ENCODE assay signal across 8 mouse cellular contexts in genomic region chr4:48029652-48030051, GRCm38 (mm10). TPM values are rescaled to one million over a fixed set of nuclear protein-coding genes. Genes with fewer than 3 reads are reported as not detected.
DNase-seq lines count a peak whose midpoint lies in the region; ATAC-seq lines count a peak whose summit lies in the region.

No protein-coding gene starts in this region.

- ATAC-seq in activated CD4-positive, CD25-positive, alpha-beta regulatory T cell, adult 4 months = peak; percentile 62
- ATAC-seq in megakaryocyte progenitor cell, adult 5-6 weeks (replicated peaks; ENCODE audit: poor library complexity) = peak; percentile 50; the same call in 1 of the 2 replicates

- intact Hi-C loops in left cerebral cortex, postnatal 4 days (cut with DNase I) = no loop called here
- intact Hi-C loops in left cerebral cortex, postnatal 36 days (cut with DNase I) = no loop called here

- peak; percentile 51 for DNase-seq in adrenal gland, postnatal 10 days
- no peak for DNase-seq in adrenal gland, adult 2 months
- peak; percentile 18 for DNase-seq in left cerebral cortex, postnatal 4 days
- DNase-seq in left cerebral cortex, postnatal 36 days (ENCODE audit: low spot score in 2 of 2) = no peak
- no peak for DNase-seq in layer of hippocampus, adult 8-10 months (ENCODE audit: low spot score in 2 of 2)
- DNase-seq in urinary bladder, postnatal 4 days (ENCODE audit: low spot score in 2 of 2) = no peak

RNA-seq across cellular contexts. Expression of gene Nr4a3, which starts 15.3 kb away (rescaled TPM):
- 10 to 100 TPM; 28.0 to 54.2 TPM for total RNA-seq in adrenal gland, postnatal 10 days (2021)
- total RNA-seq in adrenal gland, adult 2 months (2021) = 100 to 1,000 TPM in 1 of 2 experiments, 10 to 100 TPM in 1; 45.6 to 171 TPM
- polyA plus RNA-seq in adrenal gland, adult 2 months (2012; rRNA removed) = 108 and 138 TPM in 2 replicates
- total RNA-seq in left cerebral cortex, postnatal 4 days (2021) = 10 to 100 TPM; 40.2 to 46.8 TPM
- 10 to 100 TPM; 21.5 to 25.1 TPM for total RNA-seq in left cerebral cortex, postnatal 36 days (2021)
- 1 to 10 TPM; 2.0 to 3.5 TPM for polyA plus RNA-seq in activated CD4-positive, CD25-positive, alpha-beta regulatory T cell, adult 4 months (2017; shearing (Covaris generic))
- total RNA-seq in megakaryocyte progenitor cell, adult 5-6 weeks (2015) = 0.59 and 0.88 TPM in 2 replicates
- 0.20 and 2.5 TPM in 2 replicates for total RNA-seq in megakaryocyte progenitor cell, adult 5-6 weeks (2017)
- total RNA-seq in layer of hippocampus, adult 8-10 months (2022) = 10 to 100 TPM; 49.2 to 68.0 (median 60.0) TPM

Comparison
In these comparisons a context has a peak if more than half of its experiments do, and no peak if none do; other contexts are left out.
1. DNase-seq: peak in adrenal gland, postnatal 10 days (single experiment) and left cerebral cortex, postnatal 4 days (single experiment); none in adrenal gland, adult 2 months (single experiment), left cerebral cortex, postnatal 36 days (0 of 2), layer of hippocampus, adult 8-10 months (0 of 2) and urinary bladder, postnatal 4 days (0 of 2).
2. RNA of gene Nr4a3, which starts 15.3 kb away (total RNA-seq): 45.6 to 171 TPM in adrenal gland, adult 2 months, 49.2 to 68.0 TPM in layer of hippocampus, adult 8-10 months, 28.0 to 54.2 TPM in adrenal gland, postnatal 10 days, 40.2 to 46.8 TPM in left cerebral cortex, postnatal 4 days and 21.5 to 25.1 TPM in left cerebral cortex, postnatal 36 days; 0.20 to 2.5 TPM in megakaryocyte progenitor cell, adult 5-6 weeks; every median in the first group is over 4 times any median in the second.